Mouse (Mus musculus) cerebellum, adult 11-12 months (tissue): ENCODE results near the gene Cpt1b.
A peak's percentile ranks its signal among the peaks of the same experiment; 100 is the strongest.

Experiments
- DNase-seq: peaks from one replicate; pipeline ENCODE4 v3.0.0; 2022

Gene Cpt1b

GRCm38 (mm10) chr15:89425711-89426121 is at the start of gene Cpt1b:
Gene Cpt1b (minus strand): TSS chr15:89425863.
- peak; percentile 32 for DNase-seq

- DNase-seq, result no peak
These were observed 49.6 kb upstream of the Cpt1b start for GRCm38 (mm10) chr15:89475293-89475600.

GRCm38 (mm10) chr15:89474596-89475292 is 49.1 kb upstream of the Cpt1b start:
- DNase-seq, result peak; percentile 75

GRCm38 (mm10) chr15:89473921-89474320 is 48.3 kb upstream of the Cpt1b start:
- peak; percentile 44 for DNase-seq

- DNase-seq, result peak; percentile 42
These were observed 47.7 kb upstream of the Cpt1b start for GRCm38 (mm10) chr15:89473370-89473769.

GRCm38 (mm10) chr15:89471476-89471875 is 45.8 kb upstream of the Cpt1b start:
- no peak for DNase-seq

- no peak for DNase-seq
These were observed 42.9 kb upstream of the Cpt1b start for GRCm38 (mm10) chr15:89468577-89468976.

- DNase-seq, result no peak
These were observed 39.4 kb upstream of the Cpt1b start for GRCm38 (mm10) chr15:89465052-89465451.

GRCm38 (mm10) chr15:89463334-89464235 is 37.9 kb upstream of the Cpt1b start:
- DNase-seq, result no peak

- no peak for DNase-seq
These were observed 36.5 kb upstream of the Cpt1b start for GRCm38 (mm10) chr15:89462176-89462575.

- peak; percentile 36 for DNase-seq
These were observed 35.7 kb upstream of the Cpt1b start for GRCm38 (mm10) chr15:89461321-89461720.

GRCm38 (mm10) chr15:89460298-89460697 is 34.6 kb upstream of the Cpt1b start:
- peak; percentile 75 for DNase-seq

GRCm38 (mm10) chr15:89459821-89460220 is 34.2 kb upstream of the Cpt1b start:
- DNase-seq, result peak; percentile 63

- DNase-seq, result peak; percentile 24
These were observed 33.3 kb upstream of the Cpt1b start for GRCm38 (mm10) chr15:89458942-89459341.

GRCm38 (mm10) chr15:89455642-89456041 is 30.0 kb upstream of the Cpt1b start:
- DNase-seq, result no peak

- DNase-seq, result peak; percentile 55
These were observed 29.2 kb upstream of the Cpt1b start for GRCm38 (mm10) chr15:89454857-89455256.

- peak; percentile 84 for DNase-seq
These were observed 28.3 kb upstream of the Cpt1b start, which contains the start of gene Mapk8ip2 for GRCm38 (mm10) chr15:89453865-89454478. Gene Mapk8ip2 (plus strand): TSS chr15:89453913.

GRCm38 (mm10) chr15:89452906-89453864 is 27.5 kb upstream of the Cpt1b start:
- no peak for DNase-seq

- peak; percentile 32 for DNase-seq
These were observed 16.9 kb upstream of the Cpt1b start for GRCm38 (mm10) chr15:89442486-89443070.

- peak; percentile 7 for DNase-seq
These were observed 10.2 kb upstream of the Cpt1b start for GRCm38 (mm10) chr15:89435878-89436277.

- no peak for DNase-seq
These were observed 8.5 kb upstream of the Cpt1b start for GRCm38 (mm10) chr15:89434136-89434535.

- peak; percentile 60 for DNase-seq
These were observed 7.3 kb upstream of the Cpt1b start for GRCm38 (mm10) chr15:89432946-89433345.
